In the genomic region with DNA sequence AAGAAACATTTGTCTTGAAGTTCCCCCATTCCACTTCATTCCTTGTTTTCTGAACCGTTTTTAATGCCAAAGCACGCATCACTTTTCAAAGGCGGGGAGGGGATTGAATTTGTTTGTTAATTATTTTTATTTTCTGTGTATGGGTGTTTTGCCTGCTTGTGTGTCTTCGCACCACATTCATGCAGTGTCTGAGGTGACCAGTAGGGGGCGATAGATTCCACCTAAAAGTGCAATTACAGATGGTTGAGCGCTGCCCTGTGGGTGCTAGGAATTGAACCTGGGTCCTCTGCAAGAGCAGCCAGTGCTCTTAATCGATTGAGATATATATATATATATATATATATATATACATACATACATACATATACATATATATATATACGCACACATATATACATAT, we compare ENCODE assay signal across 14 mouse cellular contexts. TPM values are rescaled to one million over a fixed set of nuclear protein-coding genes. Genes with fewer than 3 reads are reported as not detected.
A peak's percentile ranks its signal among the peaks of the same experiment; 100 is the strongest.
DNase-seq lines count a peak whose midpoint lies in the region; ATAC-seq and TF ChIP-seq lines count a peak whose summit lies in the region.
"Had no signal": no experiment of that assay in that cellular context is flagged by ENCODE, and none has a peak within 500 bp of the region (broad histone marks: within the 10 kb centered on the region; RNA-seq: fewer than 3 reads in every experiment).

No protein-coding gene starts in this region.

- TF ChIP-seq CTCF in intestine, postnatal 0 days (IDR thresholded peaks at IDR 0.05; ENCODE audit: low read depth): peak; percentile 50
- TF ChIP-seq CTCF in lung, postnatal 0 days (IDR thresholded peaks at IDR 0.05): peak; percentile 51
- TF ChIP-seq CTCF in lung, adult 2 months (IDR thresholded peaks at IDR 0.05; ENCODE audit: insufficient read depth, low read length): no peak; the same call in 1 of the 2 replicates

- no peak for TF ChIP-seq EP300 in lung, postnatal 0 days (IDR thresholded peaks at IDR 0.05)

- no peak for ATAC-seq in intestine, postnatal 0 days
- no peak for ATAC-seq in intestine, embryonic 15.5 days
- no peak for ATAC-seq in lung, postnatal 0 days
- ATAC-seq: intestine, embryonic 16.5 days had no signal

- H3K36me3 ChIP-seq in intestine, postnatal 0 days (ENCODE audit: control insufficient read depth, insufficient read depth): no peaks in the 10 kb centered on the region
- H3K36me3 ChIP-seq in intestine, embryonic 15.5 days: no peaks in the 10 kb centered on the region
- H3K36me3 ChIP-seq in lung, postnatal 0 days (ENCODE audit: insufficient read depth, low read length): no peaks in the 10 kb centered on the region
- H3K36me3 ChIP-seq: embryonic facial prominence, embryonic 10.5 days; heart, embryonic 13.5 days; liver, embryonic 15.5 days had no signal

- no peak for TF ChIP-seq POLR2A in lung, adult 2 months (IDR thresholded peaks at IDR 0.05; ENCODE audit: borderline replicate concordance, extremely low read depth, low read depth, low read length)

- DNase-seq in lung, postnatal 0 days (ENCODE audit: low spot score): no peak
- no peak for DNase-seq in lung, adult 2 months
- peak; percentile 26 to 38 for DNase-seq in B cell, adult 2 months
- peak; percentile 63 for DNase-seq in R1 (ENCODE audit: low read depth, low spot score)
- DNase-seq in neural tube, embryonic 10.5 days (ENCODE audit: extremely low spot score, low spot score): no peak
- DNase-seq: adrenal gland, postnatal 25 days; cerebellum, postnatal 25 days; gastrocnemius, postnatal 36 days had no signal

- H3K4me3 ChIP-seq in intestine, postnatal 0 days (ENCODE audit: low read depth, low read length): no peak overlapping the region
- H3K4me3 ChIP-seq in intestine, embryonic 15.5 days (replicated peaks): no peak overlapping the region
- no peak overlapping the region for H3K4me3 ChIP-seq in lung, postnatal 0 days (ENCODE audit: low read depth, low read length)
- H3K4me3 ChIP-seq in lung, adult 2 months (replicated peaks; ENCODE audit: extremely low read depth, low read depth, low read length): no peak overlapping the region
- H3K4me3 ChIP-seq: embryonic facial prominence, embryonic 10.5 days; heart, embryonic 13.5 days; liver, embryonic 15.5 days had no signal

- no peaks in the 10 kb centered on the region for H3K9me3 ChIP-seq in intestine, postnatal 0 days (ENCODE audit: control insufficient read depth)
- no peaks in the 10 kb centered on the region for H3K9me3 ChIP-seq in intestine, embryonic 15.5 days
- H3K9me3 ChIP-seq in lung, postnatal 0 days (ENCODE audit: low read length): no peaks in the 10 kb centered on the region
- H3K9me3 ChIP-seq: embryonic facial prominence, embryonic 10.5 days; heart, embryonic 13.5 days; liver, embryonic 15.5 days had no signal

- H3K4me1 ChIP-seq in intestine, postnatal 0 days (replicated peaks; ENCODE audit: control insufficient read depth, insufficient read depth, low read length): no peaks in the 10 kb centered on the region
- H3K4me1 ChIP-seq in intestine, embryonic 15.5 days (replicated peaks): no peaks in the 10 kb centered on the region
- no peaks in the 10 kb centered on the region for H3K4me1 ChIP-seq in lung, postnatal 0 days (ENCODE audit: insufficient read depth, low read depth, low read length)
- no peaks in the 10 kb centered on the region for H3K4me1 ChIP-seq in lung, adult 2 months (ENCODE audit: control insufficient read depth, insufficient read depth, low read length)
- H3K4me1 ChIP-seq: embryonic facial prominence, embryonic 10.5 days; liver, embryonic 15.5 days had no signal

- no peaks in the 10 kb centered on the region for H3K27me3 ChIP-seq in intestine, postnatal 0 days (replicated peaks; ENCODE audit: control insufficient read depth, insufficient read depth, low read length)
- no peaks in the 10 kb centered on the region for H3K27me3 ChIP-seq in intestine, embryonic 15.5 days (replicated peaks)
- no peaks in the 10 kb centered on the region for H3K27me3 ChIP-seq in lung, postnatal 0 days (replicated peaks; ENCODE audit: insufficient read depth, low read length)
- H3K27me3 ChIP-seq: heart, embryonic 13.5 days; liver, embryonic 15.5 days had no signal

- H3K4me2 ChIP-seq in intestine, postnatal 0 days (replicated peaks; ENCODE audit: low read depth): no peak overlapping the region
- no peak overlapping the region for H3K4me2 ChIP-seq in intestine, embryonic 15.5 days (replicated peaks)
- H3K4me2 ChIP-seq in lung, postnatal 0 days (replicated peaks; ENCODE audit: low read depth, low read length): no peak overlapping the region
- H3K4me2 ChIP-seq: heart, embryonic 13.5 days; liver, embryonic 15.5 days had no signal

- no peak overlapping the region for H3K9ac ChIP-seq in intestine, postnatal 0 days (ENCODE audit: low read depth, low read length)
- no peak overlapping the region for H3K9ac ChIP-seq in intestine, embryonic 15.5 days
- H3K9ac ChIP-seq in lung, postnatal 0 days (replicated peaks; ENCODE audit: low read depth): no peak overlapping the region
- H3K9ac ChIP-seq: heart, embryonic 13.5 days; liver, embryonic 15.5 days had no signal

- WGBS in intestine, postnatal 0 days: 75% methylated on average over 8 of the region's 8 CpGs
- 77% methylated on average over 8 of the region's 8 CpGs for WGBS in intestine, embryonic 15.5 days
- 78% methylated on average over 8 of the region's 8 CpGs for WGBS in lung, postnatal 0 days
- WGBS in lung, adult 2 months: 84% methylated on average over 8 of the region's 8 CpGs

- no peak overlapping the region for H3K27ac ChIP-seq in intestine, postnatal 0 days (ENCODE audit: low read depth, low read length)
- H3K27ac ChIP-seq in intestine, embryonic 15.5 days: no peak overlapping the region
- H3K27ac ChIP-seq in lung, postnatal 0 days (ENCODE audit: low read length): no peak overlapping the region
- H3K27ac ChIP-seq: embryonic facial prominence, embryonic 10.5 days; heart, embryonic 13.5 days; liver, embryonic 15.5 days had no signal

RNA-seq across cellular contexts. Expression of gene Slc16a9, which starts 34.4 kb away (rescaled TPM):
- polyA plus RNA-seq in intestine, postnatal 0 days (2015; fragmentation: Nextera tagmentation; extraction: Ambion mirVana): 0.52 and 0.78 TPM in 2 replicates
- polyA plus RNA-seq in intestine, embryonic 15.5 days (2015; fragmentation: Nextera tagmentation; extraction: Ambion mirVana): 1.3 and 1.5 TPM in 2 replicates
- 24.8 and 25.4 TPM in 2 replicates for polyA plus RNA-seq in lung, postnatal 0 days (2015; fragmentation: Nextera tagmentation; extraction: Ambion mirVana)
- 47.8 and 53.2 TPM in 2 replicates for polyA plus RNA-seq in lung, adult 2 months (2012; rRNA removed)

Comparison
In these comparisons a context has a peak if more than half of its experiments do, and no peak if none do; other contexts are left out.
1. DNase-seq: peak in B cell, adult 2 months (2 of 2) and R1 (single experiment); none in lung, postnatal 0 days (single experiment), lung, adult 2 months (single experiment) and neural tube, embryonic 10.5 days (single experiment).
2. RNA of gene Slc16a9, which starts 34.4 kb away (polyA plus RNA-seq): 47.8 to 53.2 TPM in lung, adult 2 months and 24.8 to 25.4 TPM in lung, postnatal 0 days; 1.3 to 1.5 TPM in intestine, embryonic 15.5 days and 0.52 to 0.78 TPM in intestine, postnatal 0 days; every median in the first group is over 10 times any median in the second.